Mouse (Mus musculus) neural tube, embryonic 10.5 days (tissue): Measurements from ENCODE around the gene Gm11060.

Experiments used
- DNase-seq: peaks from one replicate; pipeline ENCODE4 v3.0.0-alpha.2; 2017; ENCODE audit warnings: low spot score; ENCODE audit errors: extremely low spot score

Gene Gm11060

GRCm38 (mm10) chr2:105091718-105092117, at the start of gene Gm11060:
Gm11060 (plus strand) TSS chr2:105092018.
- DNase-seq: no peak

GRCm38 (mm10) chr2:105043152-105043551, 48.7 kb upstream of the Gm11060 start:
- no peak for DNase-seq

GRCm38 (mm10) chr2:105048301-105048700, 43.5 kb upstream of the Gm11060 start:
- DNase-seq: no peak

GRCm38 (mm10) chr2:105055529-105055928, 36.3 kb upstream of the Gm11060 start:
- no peak for DNase-seq

GRCm38 (mm10) chr2:105058577-105059116, 33.2 kb upstream of the Gm11060 start:
- DNase-seq: no peak

GRCm38 (mm10) chr2:105062741-105063372, 29.0 kb upstream of the Gm11060 start:
- DNase-seq: no peak

GRCm38 (mm10) chr2:105072496-105072895, 19.3 kb upstream of the Gm11060 start:
- DNase-seq: no peak

GRCm38 (mm10) chr2:105074196-105074595, 17.6 kb upstream of the Gm11060 start:
- no peak for DNase-seq

- no peak for DNase-seq
These were observed 16.0 kb upstream of the Gm11060 start for GRCm38 (mm10) chr2:105075809-105076208.

GRCm38 (mm10) chr2:105077151-105077550, 14.7 kb upstream of the Gm11060 start:
- no peak for DNase-seq

GRCm38 (mm10) chr2:105082256-105082790, 9.5 kb upstream of the Gm11060 start:
- DNase-seq: no peak

- DNase-seq: no peak
These were observed 7.8 kb upstream of the Gm11060 start for GRCm38 (mm10) chr2:105084035-105084434.

- DNase-seq: no peak
These were observed 5.7 kb upstream of the Gm11060 start for GRCm38 (mm10) chr2:105086081-105086480.

GRCm38 (mm10) chr2:105088005-105088404, 3.8 kb upstream of the Gm11060 start:
- no peak for DNase-seq

GRCm38 (mm10) chr2:105089083-105089482, 2.7 kb upstream of the Gm11060 start:
- no peak for DNase-seq

- no peak for DNase-seq
These were observed 2.0 kb upstream of the Gm11060 start for GRCm38 (mm10) chr2:105089581-105090508.

GRCm38 (mm10) chr2:105090991-105091390, 827 bp upstream of the Gm11060 start:
- DNase-seq: no peak

GRCm38 (mm10) chr2:105097294-105097953, 5.6 kb downstream of the Gm11060 start:
- no peak for DNase-seq

GRCm38 (mm10) chr2:105099410-105099809, 7.6 kb downstream of the Gm11060 start:
- DNase-seq: no peak

- no peak for DNase-seq
These were observed 8.7 kb downstream of the Gm11060 start for GRCm38 (mm10) chr2:105100541-105100940.

- DNase-seq: no peak
These were observed 16.9 kb downstream of the Gm11060 start for GRCm38 (mm10) chr2:105108703-105109158.
